Mouse (Mus musculus): ENCODE data around the gene Flnc.

DNA sequence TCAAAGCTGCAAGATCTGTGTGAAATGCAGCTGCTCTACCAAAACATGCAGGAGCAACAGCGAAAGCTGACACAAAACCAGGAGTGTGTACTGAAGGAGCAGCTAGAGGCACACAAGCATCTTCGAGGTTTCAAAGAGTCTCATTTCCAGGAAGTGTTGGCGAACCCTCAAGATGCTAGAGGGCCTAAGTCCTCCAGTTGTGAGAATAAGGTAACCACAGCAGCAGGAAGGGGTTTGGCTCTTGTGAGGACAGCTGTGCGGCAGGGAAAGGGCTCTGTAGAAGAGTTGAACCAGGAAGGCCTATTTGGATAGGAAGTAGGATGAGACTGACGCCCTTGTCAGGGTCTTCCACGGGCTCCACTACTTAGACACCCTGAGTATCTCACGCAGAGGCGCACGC lies 17.6 kb upstream of the Flnc start:
- TF ChIP-seq CTCF (IDR thresholded peaks at IDR 0.05; ENCODE audit: low read depth, low read length) (no peak), POLR2A (IDR thresholded peaks at IDR 0.05; ENCODE audit: extremely low read depth, insufficient read depth, low read length) (no peak)

Measured in liver, adult 2 months (tissue).